ENCODE assay signal across 8 mouse cellular contexts in the genomic region with DNA sequence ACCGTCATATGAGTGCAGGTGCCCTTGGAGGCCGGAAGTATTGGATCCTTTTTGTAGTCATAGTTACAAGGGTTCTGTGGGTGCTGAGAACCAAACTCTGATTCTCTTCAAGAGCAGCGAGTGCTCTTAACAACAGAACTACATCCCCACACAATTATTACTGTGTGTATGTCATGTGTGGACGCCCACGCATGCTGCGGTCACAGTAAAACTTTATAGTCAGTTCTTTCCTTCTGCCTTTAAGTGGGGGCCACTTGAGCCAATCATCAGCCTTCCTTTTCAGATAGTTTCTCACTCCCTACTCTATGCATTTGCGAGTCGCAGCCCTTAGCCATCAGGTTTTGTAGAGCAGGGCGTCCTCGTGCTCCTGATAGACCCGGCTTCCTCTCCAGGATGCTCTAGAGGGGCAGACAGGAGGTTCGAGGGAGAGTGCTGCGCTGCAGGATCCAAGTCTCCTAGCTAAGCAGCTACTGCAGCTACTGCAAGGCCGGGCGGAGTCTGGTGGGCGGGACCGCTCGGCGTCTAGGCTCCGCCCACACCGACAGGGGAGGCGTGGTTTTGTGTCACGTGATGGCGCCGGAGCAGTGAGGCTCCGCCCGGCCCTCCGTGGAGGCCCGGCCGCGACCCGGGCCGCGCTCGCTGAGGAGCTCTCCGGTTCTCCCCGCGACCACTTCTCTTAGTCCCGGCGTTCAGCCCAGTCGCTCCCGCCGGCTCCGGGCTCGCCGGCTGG. TPM values are rescaled to one million over a fixed set of nuclear protein-coding genes. Genes with fewer than 3 reads are reported as not detected.
DNase-seq lines count a peak whose midpoint lies in the region; ATAC-seq and TF ChIP-seq lines count a peak whose summit lies in the region.

Cyth3 (plus strand) TSS at position 555 of the 730 bp plus-strand sequence.

- 6% methylated on average over 42 of the region's 46 CpGs for WGBS in heart, embryonic 14.5 days
- WGBS in liver, embryonic 14.5 days (ENCODE audit: insufficient replicate concordance), result 4% methylated on average over 46 of the region's 46 CpGs
- WGBS in neural tube, embryonic 11.5 days, result 8% methylated on average over 46 of the region's 46 CpGs
- WGBS in stomach, postnatal 0 days, result 7% methylated on average over 45 of the region's 46 CpGs

- H3K36me3 ChIP-seq in heart, embryonic 14.5 days (ENCODE audit: control insufficient read depth, insufficient read depth, low read length), result no peaks in the 10 kb centered on the region
- H3K36me3 ChIP-seq in liver, embryonic 14.5 days (replicated peaks; ENCODE audit: control insufficient read depth, insufficient read depth, low read depth), result no peaks in the 10 kb centered on the region
- H3K36me3 ChIP-seq in neural tube, embryonic 11.5 days (ENCODE audit: control insufficient read depth, insufficient read depth, low read length), result no peaks in the 10 kb centered on the region
- H3K36me3 ChIP-seq in stomach, postnatal 0 days (ENCODE audit: control insufficient read depth, insufficient read depth, low read length), result no peaks in the 10 kb centered on the region

- H3K4me1 ChIP-seq in brown adipose tissue, adult 24 weeks (ENCODE audit: control insufficient read depth, insufficient read depth, insufficient read length, low read length), result peaks cover 17% of the 10 kb centered on the region
- peaks cover 35 to 55% of the 10 kb centered on the region in 2 experiments for H3K4me1 ChIP-seq in heart, embryonic 14.5 days (ENCODE audit: control insufficient read depth in 2 of 2, insufficient read depth in 2 of 2, low read length in 2 of 2)
- H3K4me1 ChIP-seq in liver, embryonic 14.5 days (replicated peaks; ENCODE audit: control insufficient read depth in 2 of 2, insufficient read depth in 2 of 2, low read length in 1 of 2), result peaks cover 43 to 46% of the 10 kb centered on the region in 2 experiments
- peaks cover 14% of the 10 kb centered on the region for H3K4me1 ChIP-seq in neural tube, embryonic 11.5 days (ENCODE audit: control insufficient read depth, insufficient read depth, low read length)
- peaks cover 8% of the 10 kb centered on the region; the same call in 1 of the 2 replicates for H3K4me1 ChIP-seq in stomach, postnatal 0 days (replicated peaks; ENCODE audit: control insufficient read depth, insufficient read depth)

- H3K4me2 ChIP-seq in heart, embryonic 14.5 days (ENCODE audit: low read length), result peak within 1 kb of the TSS; percentile 74
- H3K4me2 ChIP-seq in liver, embryonic 14.5 days (ENCODE audit: low read depth), result peak within 1 kb of the TSS; percentile 96
- H3K4me2 ChIP-seq in neural tube, embryonic 11.5 days (ENCODE audit: low read depth), result peak within 1 kb of the TSS; percentile 80
- peak within 1 kb of the TSS; percentile 85 for H3K4me2 ChIP-seq in stomach, postnatal 0 days (replicated peaks; ENCODE audit: low read depth)

- peak; percentile 97 for DNase-seq in CD4-positive, CD25-positive, alpha-beta regulatory T cell, adult 2 months (ENCODE audit: low read depth, low spot score)
- DNase-seq in fibroblast of lung, adult 2 months (ENCODE audit: low read depth), result peak; percentile 87
- DNase-seq in kidney, postnatal 25 days, result peak; percentile 95 to 96
- peak; percentile 80 to 82 (median 81) for DNase-seq in liver, embryonic 14.5 days (ENCODE audit: low read depth in 3 of 3, low spot score in 3 of 3)
- DNase-seq in neural tube, embryonic 11.5 days (ENCODE audit: low spot score), result peak; percentile 96
- DNase-seq in stomach, postnatal 0 days (ENCODE audit: low spot score), result peak; percentile 96

- ATAC-seq in heart, embryonic 14.5 days (ENCODE audit: insufficient number of reproducible peaks, insufficient read depth, low FRiP score, low read depth), result peak; percentile 88
- peak; percentile 78 for ATAC-seq in liver, embryonic 14.5 days (ENCODE audit: insufficient read depth)
- ATAC-seq in neural tube, embryonic 11.5 days (ENCODE audit: insufficient read depth, low FRiP score, low TSS enrichment), result peak; percentile 84
- peak; percentile 89 for ATAC-seq in stomach, postnatal 0 days (ENCODE audit: low FRiP score, low TSS enrichment)

- TF ChIP-seq CTCF in liver, embryonic 14.5 days (IDR thresholded peaks at IDR 0.05; ENCODE audit: low read depth), result no peak
- no peak for TF ChIP-seq CTCF in stomach, postnatal 0 days (IDR thresholded peaks at IDR 0.05; ENCODE audit: low read depth)

- H3K9me3 ChIP-seq in heart, embryonic 14.5 days (ENCODE audit: control insufficient read depth, low read length), result no peaks in the 10 kb centered on the region
- H3K9me3 ChIP-seq in liver, embryonic 14.5 days (ENCODE audit: control insufficient read depth, low read length), result no peaks in the 10 kb centered on the region
- no peaks in the 10 kb centered on the region for H3K9me3 ChIP-seq in neural tube, embryonic 11.5 days (ENCODE audit: control insufficient read depth, low read length)
- H3K9me3 ChIP-seq in stomach, postnatal 0 days (ENCODE audit: control insufficient read depth, low read length), result no peaks in the 10 kb centered on the region

- peak within 1 kb of the TSS; percentile 88 for H3K9ac ChIP-seq in heart, embryonic 14.5 days (ENCODE audit: low read length)
- H3K9ac ChIP-seq in liver, embryonic 14.5 days (replicated peaks), result peak within 1 kb of the TSS; percentile 99
- H3K9ac ChIP-seq in neural tube, embryonic 11.5 days (ENCODE audit: low read length), result peak within 1 kb of the TSS; percentile 68
- H3K9ac ChIP-seq in stomach, postnatal 0 days (ENCODE audit: low read length), result peak within 1 kb of the TSS; percentile 96

- peak within 1 kb of the TSS; percentile 80 for H3K27ac ChIP-seq in brown adipose tissue, adult 24 weeks (replicated peaks; ENCODE audit: low read depth, low read length)
- peak within 1 kb of the TSS; percentile 69 to 74 for H3K27ac ChIP-seq in heart, embryonic 14.5 days (replicated peaks in 1 of 2; ENCODE audit: control insufficient read depth in 1 of 2, insufficient read depth in 1 of 2, low read depth in 2 of 2, low read length in 2 of 2)
- peak within 1 kb of the TSS; percentile 94 for H3K27ac ChIP-seq in liver, embryonic 14.5 days
- peak within 1 kb of the TSS; percentile 24; the same call in 1 of the 2 replicates for H3K27ac ChIP-seq in neural tube, embryonic 11.5 days (ENCODE audit: low read depth, low read length)
- peak within 1 kb of the TSS; percentile 94 for H3K27ac ChIP-seq in stomach, postnatal 0 days (replicated peaks)

- TF ChIP-seq EP300 in liver, embryonic 14.5 days (IDR thresholded peaks at IDR 0.05; ENCODE audit: low read depth), result no peak
- TF ChIP-seq EP300 in stomach, postnatal 0 days (optimal IDR thresholded peaks at IDR 0.05), result no peak

- peak within 1 kb of the TSS; percentile 95 for H3K4me3 ChIP-seq in brown adipose tissue, adult 24 weeks (ENCODE audit: insufficient read depth, low read depth, low read length)
- H3K4me3 ChIP-seq in heart, embryonic 14.5 days (ENCODE audit: control insufficient read depth in 1 of 2, insufficient read depth in 1 of 2, low read depth in 1 of 2, low read length in 2 of 2), result peak within 1 kb of the TSS; percentile 76 to 79
- H3K4me3 ChIP-seq in liver, embryonic 14.5 days (ENCODE audit: insufficient read depth in 1 of 2, low read depth in 2 of 2, low read length in 2 of 2), result peak within 1 kb of the TSS; percentile 71 to 96
- H3K4me3 ChIP-seq in neural tube, embryonic 11.5 days (ENCODE audit: low read depth, low read length), result peak within 1 kb of the TSS; percentile 55
- H3K4me3 ChIP-seq in stomach, postnatal 0 days (ENCODE audit: low read depth, low read length), result peak within 1 kb of the TSS; percentile 94

- H3K27me3 ChIP-seq in heart, embryonic 14.5 days (ENCODE audit: control insufficient read depth, insufficient read depth, low read length), result no peaks in the 10 kb centered on the region
- no peaks in the 10 kb centered on the region for H3K27me3 ChIP-seq in liver, embryonic 14.5 days (ENCODE audit: control insufficient read depth, insufficient read depth, low read length)
- H3K27me3 ChIP-seq in neural tube, embryonic 11.5 days (ENCODE audit: control insufficient read depth, insufficient read depth, low read length), result no peaks in the 10 kb centered on the region
- no peaks in the 10 kb centered on the region for H3K27me3 ChIP-seq in stomach, postnatal 0 days (ENCODE audit: control insufficient read depth, insufficient read depth, low read length)

RNA-seq across cellular contexts. Expression of gene Cyth3, which starts in this region (rescaled TPM):
- polyA plus RNA-seq in brown adipose tissue, adult 24 weeks (2012; ENCODE audit: insufficient read depth, insufficient read length, missing spikeins), result 11.9 and 13.7 TPM in 2 replicates
- 49.2 and 56.2 TPM in 2 replicates for polyA plus RNA-seq in heart, embryonic 14.5 days (2014; fragmentation: Nextera tagmentation; extraction: Ambion mirVana)
- 20.7 and 24.1 TPM in 2 replicates for polyA plus RNA-seq in liver, embryonic 14.5 days (2012; rRNA removed)
- polyA plus RNA-seq in liver, embryonic 14.5 days (2014; fragmentation: Nextera tagmentation; extraction: Ambion mirVana), result 28.1 and 33.5 TPM in 2 replicates
- polyA plus RNA-seq in neural tube, embryonic 11.5 days (2014; fragmentation: Nextera tagmentation; extraction: Ambion mirVana), result 40.0 and 42.2 TPM in 2 replicates
- 32.7 and 34.6 TPM in 2 replicates for polyA plus RNA-seq in stomach, postnatal 0 days (2015; fragmentation: Nextera tagmentation; extraction: Ambion mirVana)

Comparison
In these comparisons a context has a peak if more than half of its experiments do, and no peak if none do; other contexts are left out.
1. Peak in every context shown above with its lines: DNase-seq, ATAC-seq, H3K4me3 ChIP-seq and H3K27ac ChIP-seq.
2. H3K27ac ChIP-seq: peak in every context shown above with its lines; median percentile 94 in liver, embryonic 14.5 days; 94 in stomach, postnatal 0 days; 80 in brown adipose tissue, adult 24 weeks; 72 in heart, embryonic 14.5 days; 24 in neural tube, embryonic 11.5 days.